Mouse (Mus musculus) stomach, postnatal 0 days (tissue): ENCODE measurements around the gene Egfr. TPM values are rescaled to one million over a fixed set of nuclear protein-coding genes. Genes with fewer than 3 reads are reported as not detected.

Experiments
- ATAC-seq: fragments of 200-750 bp; cut with Nextera tagmentation; 2 replicates; pipeline ENCODE4 v1.8.0; 2017; ENCODE audit not compliant: low FRiP score, low TSS enrichment
- DNase-seq: peaks from one replicate; pipeline ENCODE4 v3.0.0-alpha.2; 2016; ENCODE audit warnings: low spot score
- H3K27ac ChIP-seq: fragments of 300-500 bp; sonication (generic); replicated peaks from 2 replicates; pipeline ENCODE4 v1.5.1; 2014; ENCODE audit warnings: mild to moderate bottlenecking, control low read depth
- H3K27me3 ChIP-seq: fragments of 300-500 bp; sonication (generic); 2 replicates; pipeline ENCODE4 v1.6.1; 2014; ENCODE audit warnings: low read length; ENCODE audit not compliant: control insufficient read depth, insufficient read depth
- H3K36me3 ChIP-seq: fragments of 300-500 bp; sonication (generic); 2 replicates; pipeline ENCODE4 v1.6.1; 2014; ENCODE audit warnings: low read length, mixed read lengths; ENCODE audit not compliant: control insufficient read depth, insufficient read depth
- H3K4me1 ChIP-seq: fragments of 300-500 bp; sonication (generic); replicated peaks from 2 replicates; pipeline ENCODE4 v1.6.1; 2014; ENCODE audit warnings: antibody characterized with exemption; ENCODE audit not compliant: control insufficient read depth, insufficient read depth
- H3K4me2 ChIP-seq: fragments of 300-500 bp; sonication (generic); replicated peaks from 2 replicates; pipeline ENCODE4 v1.6.1; 2014; ENCODE audit warnings: low read depth, mild to moderate bottlenecking, control low read depth, moderate library complexity
- H3K4me3 ChIP-seq: fragments of 300-500 bp; sonication (generic); 2 replicates; pipeline ENCODE4 v1.5.1; 2014; ENCODE audit warnings: low read depth, low read length, control low read depth
- H3K9ac ChIP-seq: fragments of 300-500 bp; sonication (generic); 2 replicates; pipeline ENCODE4 v1.6.1; 2014; ENCODE audit warnings: mild to moderate bottlenecking, low read length, control low read depth, mixed read lengths
- H3K9me3 ChIP-seq: fragments of 300-500 bp; sonication (generic); 2 replicates; pipeline ENCODE4 v1.6.1; 2016; ENCODE audit warnings: low read length; ENCODE audit not compliant: control insufficient read depth
- CTCF ChIP-seq: IDR thresholded peaks from 2 replicates; pipeline ENCODE4 v1.5.1; 2016; ENCODE audit warnings: antibody characterized with exemption, low read depth, mild to moderate bottlenecking, moderate library complexity
- EP300 ChIP-seq: optimal IDR thresholded peaks from 2 replicates; pipeline ENCODE3; 2016; ENCODE audit warnings: antibody characterized with exemption
- WGBS: fragments of 180-500 bp; shearing (Covaris S2); extraction: QIAGEN DNeasy Blood & Tissue Kit; methylation state at CpG from one replicate; pipeline ENCODE4 v1.1.7; 2014; 5-methylcytosine and 5-hydroxymethylcytosine counted together
- polyA plus RNA-seq: library from polyadenylated mRNA; unstranded; fragments of >200 nt; fragmentation: Nextera tagmentation; extraction: Ambion mirVana; gene quantifications from 2 replicates; pipeline ENCODE4 v1.2.1, GENCODE M21; 2015

The Egfr gene
- polyA plus RNA-seq, 1 experiment from 2014 or later = 13.5 TPM

DNA sequence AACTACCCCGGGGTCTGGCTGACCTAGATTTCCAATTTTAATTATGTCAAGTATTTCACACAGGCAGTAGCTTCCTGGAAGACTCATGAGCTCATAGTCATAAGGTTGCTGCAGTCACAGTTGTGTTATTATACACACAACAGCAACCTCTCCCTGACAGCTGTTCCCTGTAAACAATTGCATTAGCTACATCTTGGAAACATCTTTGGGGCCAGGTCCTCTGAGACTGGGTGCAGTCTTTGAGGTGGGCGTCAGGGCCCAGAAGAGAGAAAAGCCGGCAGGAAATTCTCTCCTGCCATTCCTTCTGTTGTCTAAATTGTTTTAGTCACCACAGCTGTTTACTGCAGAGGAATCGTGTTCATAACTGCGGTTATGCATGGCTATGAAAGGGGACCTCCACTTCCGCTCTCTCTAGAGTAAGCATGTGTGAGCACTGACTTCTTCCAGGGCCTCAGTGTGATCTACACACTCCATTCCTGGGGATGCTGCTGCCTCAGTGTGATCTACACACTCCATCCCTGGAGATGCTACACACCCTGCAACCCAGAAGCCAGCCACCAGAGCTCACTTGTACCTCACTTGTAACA, 69.8 kb downstream of the Egfr start:
- Histone ChIP-seq H3K4me1 (no peaks in the 10 kb centered on the region), H3K36me3 (no peaks in the 10 kb centered on the region), H3K9ac (no peak overlapping the region), H3K4me2 (no peak overlapping the region), H3K9me3 (no peaks in the 10 kb centered on the region), H3K27me3 (no peaks in the 10 kb centered on the region), H3K4me3 (no peak overlapping the region), H3K27ac (no peak overlapping the region)
- 66% methylated on average over 6 of the region's 6 CpGs for WGBS
- ATAC-seq (peak; percentile 59; the same call in 1 of the 2 replicates), DNase-seq (no peak)
- no peak for TF ChIP-seq CTCF
- no peak for TF ChIP-seq EP300

DNA sequence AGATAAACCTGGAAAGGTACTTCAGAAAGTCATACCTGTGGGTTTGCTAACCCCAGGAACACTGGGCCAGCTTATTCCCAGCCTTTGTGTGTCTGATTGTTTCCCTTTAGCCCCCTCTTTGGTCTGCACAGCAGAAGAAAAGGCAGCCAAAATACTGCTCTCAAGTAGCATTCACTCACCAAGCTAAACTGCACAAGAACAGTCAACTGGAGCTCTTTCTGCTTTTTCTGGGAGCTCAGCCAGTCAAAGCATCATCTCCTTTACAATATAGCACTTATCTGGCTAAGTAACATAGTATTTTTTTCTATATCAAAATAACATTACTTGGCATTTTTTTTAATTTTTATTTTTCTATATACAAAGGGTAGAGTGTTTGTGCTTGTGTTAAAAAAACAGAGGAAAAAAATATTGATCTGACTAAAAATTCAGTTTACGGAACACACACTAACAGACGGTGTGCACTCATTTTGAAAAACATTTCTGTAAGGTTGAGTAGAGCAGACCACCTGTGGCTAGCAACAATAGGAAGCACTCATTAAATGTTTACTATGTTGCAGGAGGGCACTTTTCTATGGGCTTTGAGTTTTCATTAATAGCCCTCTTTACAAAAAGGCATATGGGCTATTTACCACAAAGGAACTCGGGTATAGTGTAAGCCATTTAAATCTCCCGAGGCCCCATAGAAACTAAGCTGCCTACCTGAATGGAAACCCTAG, 72.0 kb downstream of the Egfr start:
- Histone ChIP-seq H3K4me1 (no peaks in the 10 kb centered on the region), H3K4me3 (no peak overlapping the region), H3K36me3 (no peaks in the 10 kb centered on the region), H3K4me2 (no peak overlapping the region), H3K27me3 (no peaks in the 10 kb centered on the region), H3K9me3 (no peaks in the 10 kb centered on the region), H3K27ac (0 out of 2 replicates have a peak overlapping the region, but pooled peaks have one; percentile 13), H3K9ac (no peak overlapping the region)
- no peak for TF ChIP-seq CTCF
- TF ChIP-seq EP300 = no peak
- DNase-seq (no peak), ATAC-seq (no peak)
- WGBS = 83% methylated on average over 4 of the region's 4 CpGs

DNA sequence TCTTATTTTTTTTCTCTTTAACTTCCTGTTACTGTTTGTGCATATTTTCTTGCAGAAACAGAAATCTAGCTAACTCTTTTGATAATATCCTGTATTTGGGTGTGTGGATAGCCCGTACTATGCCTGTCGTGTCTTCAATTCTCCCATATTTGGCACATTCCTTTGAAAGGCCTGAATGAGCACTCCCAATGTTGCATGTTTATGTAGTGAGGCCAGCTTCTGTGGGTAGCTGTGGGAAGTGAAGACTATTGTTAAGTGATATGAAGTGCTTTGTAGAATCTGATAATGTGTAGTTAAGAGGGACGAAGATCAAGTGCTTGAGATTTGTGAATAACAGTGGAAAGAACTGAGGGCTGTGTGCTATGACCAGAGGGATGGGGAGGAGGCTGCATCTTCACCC, 77.5 kb downstream of the Egfr start:
- Histone ChIP-seq H3K4me1 (no peaks in the 10 kb centered on the region; the same call in 1 of the 2 replicates), H3K27me3 (no peaks in the 10 kb centered on the region), H3K4me3 (no peak overlapping the region), H3K9me3 (no peaks in the 10 kb centered on the region), H3K27ac (peak overlapping the region; percentile 41; the same call in 1 of the 2 replicates), H3K9ac (no peak overlapping the region), H3K36me3 (no peaks in the 10 kb centered on the region), H3K4me2 (no peak overlapping the region)
- DNase-seq (no peak), ATAC-seq (no peak)
- WGBS = 56% methylated on average over 3 of the region's 3 CpGs
- no peak for TF ChIP-seq EP300
- TF ChIP-seq CTCF = no peak

DNA sequence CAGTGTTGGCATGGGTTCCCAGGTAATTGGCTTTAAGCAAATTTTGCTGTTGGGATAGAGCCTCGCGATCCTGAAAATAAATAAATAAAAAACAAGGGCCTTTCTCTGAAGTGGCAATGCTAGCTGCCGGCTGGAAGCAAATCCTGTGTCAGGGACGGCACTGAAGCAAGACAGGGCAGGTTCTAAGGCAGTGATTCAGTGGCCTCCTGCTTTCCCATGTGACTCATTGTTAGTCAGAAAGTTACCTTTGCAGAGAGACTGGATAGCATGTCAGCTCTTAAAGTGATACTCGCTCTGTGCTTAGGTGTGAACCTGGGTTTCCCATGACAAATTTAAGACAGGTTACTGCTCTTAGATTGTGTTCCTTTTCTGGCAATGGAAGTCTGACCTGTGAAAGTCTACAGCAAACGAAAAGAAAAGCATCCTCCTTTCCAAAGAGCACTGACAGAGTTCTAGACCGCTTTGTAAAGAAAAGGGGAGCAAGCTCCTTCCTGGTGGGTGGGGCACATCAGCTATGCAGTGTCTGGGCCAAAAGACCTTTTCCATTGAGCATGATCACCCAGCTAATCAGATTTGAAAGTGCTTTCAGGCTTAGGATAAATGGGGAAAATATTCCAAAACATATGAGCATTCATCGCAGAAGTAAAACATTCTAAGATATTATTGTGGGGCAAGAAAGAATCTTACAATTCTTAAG, 78.7 kb downstream of the Egfr start:
- ATAC-seq = peak; percentile 92

DNA sequence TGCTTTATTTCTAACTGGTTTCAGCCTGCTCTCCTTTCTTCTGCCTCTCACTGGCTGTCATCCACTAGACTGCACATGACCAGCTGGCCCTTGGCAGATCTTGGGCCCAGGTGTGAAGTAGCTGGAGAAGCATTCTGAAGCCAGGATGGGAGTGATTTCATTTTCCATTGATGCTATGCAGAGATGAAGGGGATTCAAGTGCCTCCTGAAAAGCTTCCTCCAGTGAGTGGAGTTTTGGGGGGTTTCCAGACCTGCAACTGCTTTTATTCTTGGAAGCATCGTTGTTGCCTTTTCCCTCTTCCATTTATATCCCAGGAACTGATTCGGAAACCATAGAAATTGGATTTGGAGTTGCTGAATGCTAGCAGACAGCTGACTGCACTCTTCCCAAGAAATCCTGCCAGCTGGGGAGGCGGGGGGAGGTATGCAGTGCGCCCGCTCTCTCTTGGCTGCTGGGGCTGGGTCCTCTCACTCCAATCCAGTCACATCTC, 80.0 kb downstream of the Egfr start:
- H3K9ac ChIP-seq = no peak overlapping the region
- DNase-seq (no peak), ATAC-seq (no peak)
- TF ChIP-seq EP300 (no peak), CTCF (no peak)
- H3K9me3 ChIP-seq = no peaks in the 10 kb centered on the region
- no peaks in the 10 kb centered on the region for H3K36me3 ChIP-seq
- no peak overlapping the region for H3K4me2 ChIP-seq
- H3K4me1 ChIP-seq = no peaks in the 10 kb centered on the region; the same call in 1 of the 2 replicates
- 65% methylated on average over 5 of the region's 5 CpGs for WGBS
- H3K27me3 ChIP-seq = no peaks in the 10 kb centered on the region
- no peak overlapping the region for H3K4me3 ChIP-seq
- peak overlapping the region; percentile 58 for H3K27ac ChIP-seq

More for the DNA sequence above, 78.7 kb downstream of the Egfr start:
- Histone ChIP-seq H3K4me3 (no peak overlapping the region), H3K9ac (no peak overlapping the region), H3K4me2 (no peak overlapping the region), H3K36me3 (no peaks in the 10 kb centered on the region), H3K27ac (peak overlapping the region; percentile 64), H3K4me1 (no peaks in the 10 kb centered on the region; the same call in 1 of the 2 replicates), H3K27me3 (no peaks in the 10 kb centered on the region), H3K9me3 (no peaks in the 10 kb centered on the region)
- WGBS = 38% methylated on average over 8 of the region's 8 CpGs
- DNase-seq = peak; percentile 42
- no peak for TF ChIP-seq CTCF
- TF ChIP-seq EP300 = no peak
